Mouse (Mus musculus) limb, embryonic 15.5 days (tissue): ENCODE results near the gene Tpp2. TPM values are rescaled to one million over a fixed set of nuclear protein-coding genes. Genes with fewer than 3 reads are reported as not detected.
A peak's percentile ranks its signal among the peaks of the same experiment; 100 is the strongest.
"Not testable (repeated sequence)": the region's sequence is repeated elsewhere in the genome, so short reads cannot be mapped to it uniquely, and the experiment has no call there.

Experiments used
- ATAC-seq: fragments of 200-750 bp; cut with Nextera tagmentation; 2 replicates; pipeline ENCODE4 v1.8.0; 2017; ENCODE audit warnings: low read depth, moderate TSS enrichment; ENCODE audit not compliant: insufficient number of reproducible peaks, low FRiP score, low TSS enrichment
- H3K27ac ChIP-seq: fragments of 300-500 bp; sonication (generic); 2 replicates; pipeline ENCODE4 v1.5.1; 2015; ENCODE audit warnings: moderate library complexity, mild to moderate bottlenecking, inconsistent platforms
- H3K27me3 ChIP-seq: fragments of 300-500 bp; sonication (generic); 2 replicates; pipeline ENCODE4 v1.6.1; 2015; ENCODE audit warnings: inconsistent platforms
- H3K36me3 ChIP-seq: fragments of 300-500 bp; sonication (generic); 2 replicates; pipeline ENCODE4 v1.6.1; 2015; ENCODE audit warnings: inconsistent platforms
- H3K4me1 ChIP-seq: fragments of 300-500 bp; sonication (generic); 2 replicates; pipeline ENCODE4 v1.6.1; 2015; ENCODE audit warnings: inconsistent platforms
- H3K4me2 ChIP-seq: fragments of 300-500 bp; sonication (generic); 2 replicates; pipeline ENCODE4 v1.6.1; 2015; ENCODE audit warnings: mild to moderate bottlenecking, inconsistent platforms
- H3K4me3 ChIP-seq: fragments of 300-500 bp; sonication (generic); 2 replicates; pipeline ENCODE4 v1.5.1; 2015; ENCODE audit warnings: mild to moderate bottlenecking, inconsistent platforms
- H3K9ac ChIP-seq: fragments of 300-500 bp; sonication (generic); 2 replicates; pipeline ENCODE4 v1.6.1; 2015; ENCODE audit warnings: inconsistent platforms
- H3K9me3 ChIP-seq: fragments of 300-500 bp; sonication (generic); 2 replicates; pipeline ENCODE4 v1.6.1; 2016; ENCODE audit warnings: inconsistent platforms
- WGBS: fragments of 180-500 bp; shearing (Covaris S2); methylation state at CpG from one replicate; pipeline ENCODE4 v1.1.7; 2015; 5-methylcytosine and 5-hydroxymethylcytosine counted together
- polyA plus RNA-seq: library from polyadenylated mRNA; unstranded; fragments of >200 nt; fragmentation: Nextera tagmentation; extraction: Ambion mirVana; gene quantifications from 2 replicates; pipeline ENCODE4 v1.2.1, GENCODE M21; 2015

Gene Tpp2
- 56.5 and 58.7 TPM in 2 replicates for polyA plus RNA-seq

GRCm38 (mm10) chr1:43933488-43934415, at the start of gene Tpp2:
Gene Tpp2 (plus strand): TSS chr1:43933647.
- Histone ChIP-seq H3K27ac (peak within 1 kb of the TSS; percentile 98), H3K27me3 (no peaks in the 10 kb centered on the region), H3K4me1 (0 out of 2 replicates have a peak, but pooled peaks cover 8% of the 10 kb centered on the region), H3K9ac (peak within 1 kb of the TSS; percentile 97), H3K4me3 (peak within 1 kb of the TSS; percentile 65), H3K9me3 (no peaks in the 10 kb centered on the region), H3K36me3 (no peaks in the 10 kb centered on the region), H3K4me2 (peak within 1 kb of the TSS; percentile 54)
- under 1% methylated on average over 81 of the region's 81 CpGs for WGBS
- ATAC-seq, result peak; percentile 100

- not testable (repeated sequence) for H3K4me2 ChIP-seq, H3K27ac ChIP-seq, H3K4me1 ChIP-seq, H3K9ac ChIP-seq, H3K27me3 ChIP-seq, ATAC-seq, H3K9me3 ChIP-seq, H3K4me3 ChIP-seq, H3K36me3 ChIP-seq
- WGBS, result 78% methylated on average over 11 of the region's 11 CpGs
These were observed 45.1 kb upstream of the Tpp2 start for GRCm38 (mm10) chr1:43888358-43888757.

GRCm38 (mm10) chr1:43895742-43896141, 37.7 kb upstream of the Tpp2 start:
- no peak overlapping the region for H3K27ac ChIP-seq
- ATAC-seq, result no peak

GRCm38 (mm10) chr1:43897131-43897530, 36.3 kb upstream of the Tpp2 start:
- H3K9ac ChIP-seq, result no peak overlapping the region
- ATAC-seq, result no peak
- H3K36me3 ChIP-seq, result no peaks in the 10 kb centered on the region
- H3K9me3 ChIP-seq, result no peaks in the 10 kb centered on the region
- no peaks in the 10 kb centered on the region for H3K27me3 ChIP-seq
- H3K4me2 ChIP-seq, result no peak overlapping the region
- no peak overlapping the region for H3K4me3 ChIP-seq
- WGBS, result 75% methylated on average over 2 of the region's 2 CpGs
- H3K4me1 ChIP-seq, result 0 out of 2 replicates have a peak, but pooled peaks cover 4% of the 10 kb centered on the region
- no peak overlapping the region for H3K27ac ChIP-seq

More at GRCm38 (mm10) chr1:43895742-43896141, 37.7 kb upstream of the Tpp2 start:
- Histone ChIP-seq H3K36me3 (no peaks in the 10 kb centered on the region), H3K9ac (no peak overlapping the region), H3K27me3 (no peaks in the 10 kb centered on the region), H3K4me2 (no peak overlapping the region), H3K4me1 (0 out of 2 replicates have a peak, but pooled peaks cover 4% of the 10 kb centered on the region), H3K9me3 (no peaks in the 10 kb centered on the region), H3K4me3 (no peak overlapping the region)

GRCm38 (mm10) chr1:43897987-43898386, 35.5 kb upstream of the Tpp2 start:
- H3K4me3 ChIP-seq, result no peak overlapping the region
- no peaks in the 10 kb centered on the region for H3K36me3 ChIP-seq
- H3K4me2 ChIP-seq, result no peak overlapping the region
- no peak overlapping the region for H3K9ac ChIP-seq
- 84% methylated on average over 18 of the region's 18 CpGs for WGBS
- no peaks in the 10 kb centered on the region for H3K27me3 ChIP-seq
- 0 out of 2 replicates have a peak, but pooled peaks cover 4% of the 10 kb centered on the region for H3K4me1 ChIP-seq
- H3K27ac ChIP-seq, result no peak overlapping the region
- no peaks in the 10 kb centered on the region for H3K9me3 ChIP-seq
- ATAC-seq, result no peak

GRCm38 (mm10) chr1:43898991-43899714, 34.3 kb upstream of the Tpp2 start:
- 0 out of 2 replicates have a peak overlapping the region, but pooled peaks have one; percentile 4 for H3K9ac ChIP-seq
- no peak for ATAC-seq

GRCm38 (mm10) chr1:43902417-43902816, 31.0 kb upstream of the Tpp2 start:
- Histone ChIP-seq H3K27me3 (no peaks in the 10 kb centered on the region), H3K4me1 (0 out of 2 replicates have a peak, but pooled peaks cover 4% of the 10 kb centered on the region), H3K9me3 (no peaks in the 10 kb centered on the region), H3K4me3 (no peak overlapping the region), H3K27ac (no peak overlapping the region), H3K9ac (no peak overlapping the region), H3K4me2 (no peak overlapping the region), H3K36me3 (no peaks in the 10 kb centered on the region)
- no peak for ATAC-seq
- 74% methylated on average over 1 of the region's 1 CpGs for WGBS

More at GRCm38 (mm10) chr1:43898991-43899714, 34.3 kb upstream of the Tpp2 start:
- WGBS, result 23% methylated on average over 18 of the region's 18 CpGs
- no peaks in the 10 kb centered on the region for H3K27me3 ChIP-seq
- 0 out of 2 replicates have a peak, but pooled peaks cover 4% of the 10 kb centered on the region for H3K4me1 ChIP-seq
- peak overlapping the region; percentile 17; the same call in 1 of the 2 replicates for H3K4me3 ChIP-seq
- no peaks in the 10 kb centered on the region for H3K9me3 ChIP-seq
- peak overlapping the region; percentile 36 for H3K4me2 ChIP-seq
- no peaks in the 10 kb centered on the region for H3K36me3 ChIP-seq
- no peak overlapping the region for H3K27ac ChIP-seq

GRCm38 (mm10) chr1:43902855-43903254, 30.6 kb upstream of the Tpp2 start:
- no peak overlapping the region for H3K9ac ChIP-seq
- 0 out of 2 replicates have a peak, but pooled peaks cover 4% of the 10 kb centered on the region for H3K4me1 ChIP-seq
- whole genome bisulfite sequencing, result 61% methylated on average over 4 of the region's 4 CpGs
- no peaks in the 10 kb centered on the region for H3K36me3 ChIP-seq
- no peak overlapping the region for H3K4me2 ChIP-seq
- no peak overlapping the region for H3K27ac ChIP-seq
- no peaks in the 10 kb centered on the region for H3K9me3 ChIP-seq
- ATAC-seq, result no peak
- no peaks in the 10 kb centered on the region for H3K27me3 ChIP-seq
- H3K4me3 ChIP-seq, result no peak overlapping the region

GRCm38 (mm10) chr1:43915428-43915827, 18.0 kb upstream of the Tpp2 start:
- no peak for ATAC-seq
- no peaks in the 10 kb centered on the region for H3K4me1 ChIP-seq
- no peak overlapping the region for H3K9ac ChIP-seq
- no peak overlapping the region for H3K4me2 ChIP-seq
- WGBS, result 78% methylated on average over 2 of the region's 2 CpGs
- no peak overlapping the region for H3K4me3 ChIP-seq
- no peaks in the 10 kb centered on the region for H3K27me3 ChIP-seq
- no peaks in the 10 kb centered on the region for H3K9me3 ChIP-seq
- no peak overlapping the region for H3K27ac ChIP-seq
- H3K36me3 ChIP-seq, result no peaks in the 10 kb centered on the region

GRCm38 (mm10) chr1:43916854-43917253, 16.6 kb upstream of the Tpp2 start:
- Histone ChIP-seq H3K4me3 (no peak overlapping the region), H3K36me3 (no peaks in the 10 kb centered on the region), H3K4me2 (no peak overlapping the region), H3K27ac (no peak overlapping the region), H3K4me1 (no peaks in the 10 kb centered on the region), H3K27me3 (no peaks in the 10 kb centered on the region), H3K9me3 (no peaks in the 10 kb centered on the region), H3K9ac (no peak overlapping the region)
- no peak for ATAC-seq
- 53% methylated on average over 2 of the region's 2 CpGs for WGBS

GRCm38 (mm10) chr1:43934416-43934810, 966 bp downstream of the Tpp2 start:
- Histone ChIP-seq H3K9me3 (no peaks in the 10 kb centered on the region), H3K27me3 (no peaks in the 10 kb centered on the region), H3K36me3 (no peaks in the 10 kb centered on the region), H3K4me3 (peak overlapping the region; percentile 65), H3K27ac (peak overlapping the region; percentile 98), H3K9ac (peak overlapping the region; percentile 97), H3K4me2 (peak overlapping the region; percentile 54), H3K4me1 (0 out of 2 replicates have a peak, but pooled peaks cover 8% of the 10 kb centered on the region)
- no peak for ATAC-seq
- WGBS, result 1% methylated on average over 17 of the region's 17 CpGs
